28 mouse cellular contexts compared by ENCODE assay signal in the genomic region with DNA sequence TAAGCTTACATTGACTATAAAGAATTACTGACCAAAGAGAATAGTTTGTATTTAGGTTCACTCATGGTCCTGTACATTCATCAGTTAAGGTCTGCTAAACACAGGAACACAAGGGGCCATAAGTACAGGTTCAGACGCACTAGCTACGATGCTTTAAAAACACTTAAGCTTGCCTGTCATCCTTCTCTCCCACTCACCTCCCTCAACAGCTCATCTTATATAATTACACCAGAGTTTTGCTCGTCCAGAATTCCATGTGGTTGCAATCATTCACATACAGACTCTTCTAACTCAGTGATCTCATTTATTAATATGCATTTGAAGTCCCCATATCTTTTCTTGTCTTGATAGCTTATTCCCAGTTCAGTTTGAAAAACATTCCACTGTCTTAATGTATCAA.
DNase-seq lines count a peak whose midpoint lies in the region; ATAC-seq and TF ChIP-seq lines count a peak whose summit lies in the region.
"Had no signal": no experiment of that assay in that cellular context is flagged by ENCODE, and none has a peak within 500 bp of the region (broad histone marks: within the 10 kb centered on the region; RNA-seq: fewer than 3 reads in every experiment).

No protein-coding gene starts in this region.

- no peak for ATAC-seq in embryonic facial prominence, embryonic 14.5 days (ENCODE audit: low read depth)
- no peak for ATAC-seq in erythroid progenitor cell, adult 5-6 weeks (replicated peaks; ENCODE audit: low FRiP score, poor library complexity, severe bottlenecking)
- ATAC-seq: CD4-positive, CD25-positive, alpha-beta regulatory T cell, adult 4 months; forebrain, embryonic 13.5 days; forebrain, embryonic 15.5 days; forebrain, postnatal 0 days had no signal

- 43% methylated on average over 3 of the region's 3 CpGs for WGBS in embryonic facial prominence, embryonic 14.5 days
- WGBS in embryonic facial prominence, embryonic 10.5 days: 70% methylated on average over 3 of the region's 3 CpGs

- peak; percentile 41 for DNase-seq in embryonic facial prominence, embryonic 14.5 days (ENCODE audit: low spot score)
- no peak for DNase-seq in embryonic facial prominence, embryonic 10.5 days (ENCODE audit: low spot score)
- peak; percentile 57 for DNase-seq in 3T3-L1 (ENCODE audit: low read depth, low spot score)
- peak; percentile 57 for DNase-seq in NIH3T3 (ENCODE audit: low read depth)
- peak; percentile 34 for DNase-seq in forelimb bud, embryonic 11.5 days (ENCODE audit: low read depth, low spot score)
- no peak for DNase-seq in adipocyte (ENCODE audit: low spot score)
- DNase-seq in left cerebral cortex, adult 2 months (ENCODE audit: extremely low spot score in 1 of 2, low spot score in 2 of 2): no peak
- DNase-seq: adrenal gland, adult 8-10 months; adrenal gland, postnatal 14 days; adrenal gland, postnatal 36 days; B cell, adult 2 months; cerebellum, adult 11 months; cerebellum, adult 18-20 months; cerebellum, adult 8-10 months; cerebellum, adult 9-11 months; cerebellum, postnatal 14 days; cerebellum, postnatal 36 days; forebrain, postnatal 0 days; gastrocnemius, adult 2 months had no signal

- no peak overlapping the region for H3K4me2 ChIP-seq in embryonic facial prominence, embryonic 14.5 days (ENCODE audit: low read depth, low read length)
- H3K4me2 ChIP-seq: embryonic facial prominence, embryonic 12.5 days; embryonic facial prominence, embryonic 15.5 days; forebrain, embryonic 13.5 days; forebrain, embryonic 15.5 days had no signal

- H3K36me3 ChIP-seq in embryonic facial prominence, embryonic 14.5 days (ENCODE audit: control insufficient read depth, insufficient read depth, low read length): no peaks in the 10 kb centered on the region
- H3K36me3 ChIP-seq in embryonic facial prominence, embryonic 10.5 days (replicated peaks): no peaks in the 10 kb centered on the region
- H3K36me3 ChIP-seq: embryonic facial prominence, embryonic 12.5 days; embryonic facial prominence, embryonic 15.5 days; forebrain, embryonic 15.5 days; G1E had no signal

- no peaks in the 10 kb centered on the region for H3K27me3 ChIP-seq in embryonic facial prominence, embryonic 14.5 days (replicated peaks; ENCODE audit: control insufficient read depth, insufficient read depth, low read length)
- H3K27me3 ChIP-seq in embryonic facial prominence, embryonic 10.5 days (replicated peaks; ENCODE audit: low read depth, poor library complexity, severe bottlenecking): no peaks in the 10 kb centered on the region
- H3K27me3 ChIP-seq: CH12.LX; embryonic facial prominence, embryonic 12.5 days; embryonic facial prominence, embryonic 15.5 days; forebrain, embryonic 13.5 days; forebrain, embryonic 15.5 days had no signal

- no peak for TF ChIP-seq CTCF in left cerebral cortex, adult 2 months (IDR thresholded peaks at IDR 0.05)

- no peaks in the 10 kb centered on the region for H3K4me1 ChIP-seq in embryonic facial prominence, embryonic 14.5 days (ENCODE audit: control insufficient read depth, insufficient read depth, low read length)
- H3K4me1 ChIP-seq in embryonic facial prominence, embryonic 10.5 days: no peaks in the 10 kb centered on the region
- H3K4me1 ChIP-seq: embryonic facial prominence, embryonic 12.5 days; embryonic facial prominence, embryonic 15.5 days; forebrain, embryonic 13.5 days; forebrain, embryonic 15.5 days had no signal

- H3K9ac ChIP-seq in embryonic facial prominence, embryonic 14.5 days (ENCODE audit: low read depth, low read length): no peak overlapping the region
- H3K9ac ChIP-seq: embryonic facial prominence, embryonic 12.5 days; embryonic facial prominence, embryonic 15.5 days; forebrain, embryonic 13.5 days; forebrain, embryonic 15.5 days; forebrain, postnatal 0 days had no signal

- H3K4me3 ChIP-seq in embryonic facial prominence, embryonic 14.5 days (ENCODE audit: low read depth, low read length): no peak overlapping the region
- H3K4me3 ChIP-seq in embryonic facial prominence, embryonic 10.5 days: no peak overlapping the region
- no peak overlapping the region for H3K4me3 ChIP-seq in left cerebral cortex, adult 2 months
- H3K4me3 ChIP-seq: embryonic facial prominence, embryonic 12.5 days; embryonic facial prominence, embryonic 15.5 days; erythroblast, embryonic 14.5 days; forebrain, embryonic 13.5 days; forebrain, embryonic 15.5 days; gastrocnemius, adult 2 months had no signal

- intact Hi-C loops in left cerebral cortex, adult 2 months (cut with DNase I): no loop called here

- H3K9me3 ChIP-seq in embryonic facial prominence, embryonic 14.5 days (ENCODE audit: control insufficient read depth, low read length): no peaks in the 10 kb centered on the region
- H3K9me3 ChIP-seq in embryonic facial prominence, embryonic 10.5 days: no peaks in the 10 kb centered on the region
- H3K9me3 ChIP-seq: embryonic facial prominence, embryonic 12.5 days; forebrain, embryonic 13.5 days; forebrain, embryonic 15.5 days; G1E had no signal

- H3K27ac ChIP-seq in embryonic facial prominence, embryonic 14.5 days (replicated peaks; ENCODE audit: low read depth, low read length): no peak overlapping the region
- H3K27ac ChIP-seq in embryonic facial prominence, embryonic 10.5 days (replicated peaks): no peak overlapping the region
- H3K27ac ChIP-seq in left cerebral cortex, adult 2 months: no peak overlapping the region
- H3K27ac ChIP-seq: embryonic facial prominence, embryonic 12.5 days; embryonic facial prominence, embryonic 15.5 days; forebrain, embryonic 13.5 days; forebrain, embryonic 15.5 days; gastrocnemius, adult 2 months had no signal

Comparison
In these comparisons a context has a peak if more than half of its experiments do, and no peak if none do; other contexts are left out.
1. DNase-seq: peak in embryonic facial prominence, embryonic 14.5 days (single experiment), 3T3-L1 (single experiment), NIH3T3 (single experiment) and forelimb bud, embryonic 11.5 days (single experiment); none in embryonic facial prominence, embryonic 10.5 days (single experiment), adipocyte (single experiment) and left cerebral cortex, adult 2 months (0 of 2).